Mouse (Mus musculus) kidney, embryonic 16.5 days (tissue): ENCODE data around the gene Mroh8. TPM values are rescaled to one million over a fixed set of nuclear protein-coding genes. Genes with fewer than 3 reads are reported as not detected.

Experiments
- ATAC-seq: fragments of 200-750 bp; cut with Nextera tagmentation; 2 replicates; pipeline ENCODE4 v1.8.0; 2017; ENCODE audit warnings: moderate TSS enrichment; ENCODE audit not compliant: low FRiP score, low TSS enrichment
- H3K27ac ChIP-seq: fragments of 300-500 bp; sonication (generic); 2 replicates; pipeline ENCODE4 v1.5.1; 2014; ENCODE audit warnings: low read length
- H3K27me3 ChIP-seq: fragments of 300-500 bp; sonication (generic); 2 replicates; pipeline ENCODE4 v1.6.1; 2014; ENCODE audit warnings: low read length, control low read depth, mixed read lengths; ENCODE audit not compliant: insufficient read depth
- H3K36me3 ChIP-seq: fragments of 300-500 bp; sonication (generic); 2 replicates; pipeline ENCODE4 v1.6.1; 2014; ENCODE audit warnings: low read length, control low read depth, mixed read lengths; ENCODE audit not compliant: insufficient read depth
- H3K4me1 ChIP-seq: fragments of 300-500 bp; sonication (generic); 2 replicates; pipeline ENCODE4 v1.6.1; 2014; ENCODE audit warnings: low read length, control low read depth, mixed read lengths; ENCODE audit not compliant: insufficient read depth
- H3K4me2 ChIP-seq: fragments of 300-500 bp; sonication (generic); replicated peaks from 2 replicates; pipeline ENCODE4 v1.6.1; 2014; ENCODE audit warnings: low read depth, low read length
- H3K4me3 ChIP-seq: fragments of 300-500 bp; sonication (generic); 2 replicates; pipeline ENCODE4 v1.5.1; 2014; ENCODE audit warnings: mild to moderate bottlenecking, low read length
- H3K9ac ChIP-seq: fragments of 300-500 bp; sonication (generic); replicated peaks from 2 replicates; pipeline ENCODE4 v1.6.1; 2014; ENCODE audit warnings: low read length
- H3K9me3 ChIP-seq: fragments of 300-500 bp; sonication (generic); 2 replicates; pipeline ENCODE4 v1.6.1; 2016; ENCODE audit warnings: low read length, control low read depth
- WGBS: fragments of 180-500 bp; shearing (Covaris S2); extraction: QIAGEN DNeasy Blood & Tissue Kit; methylation state at CpG from one replicate; pipeline ENCODE4 v1.1.7; 2014; 5-methylcytosine and 5-hydroxymethylcytosine counted together
- polyA plus RNA-seq: library from polyadenylated mRNA; unstranded; fragments of >200 nt; fragmentation: Nextera tagmentation; extraction: Ambion mirVana; gene quantifications from 2 replicates; pipeline ENCODE4 v1.2.1, GENCODE M21; 2015

Gene Mroh8
- 0.36 and 0.58 TPM in 2 replicates for polyA plus RNA-seq

DNA sequence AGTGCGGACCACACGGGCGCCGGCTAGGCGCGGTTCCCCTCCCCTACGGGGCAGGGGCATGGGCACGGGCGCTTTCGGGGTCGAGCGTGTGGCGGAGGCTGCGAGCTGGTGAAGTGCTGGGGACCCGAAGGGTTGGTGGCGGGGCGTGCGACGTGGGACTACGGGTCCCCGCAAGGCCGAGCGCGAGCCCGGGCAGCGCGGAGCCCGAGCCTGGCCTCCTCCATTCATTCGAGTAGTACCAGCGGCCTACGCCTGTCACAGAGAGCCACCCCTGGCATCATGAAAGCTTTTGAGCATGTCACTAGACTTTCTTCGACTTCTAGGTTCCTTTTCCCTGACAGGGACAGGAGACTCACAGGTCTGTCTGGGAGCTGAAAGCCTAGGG is at the start of gene Mroh8:
Gene Mroh8, minus strand, starts transcription at position 134 of the 385 bp plus-strand sequence.
- H3K36me3 ChIP-seq: peaks cover 17% of the 10 kb centered on the region; the same call in 1 of the 2 replicates
- H3K4me3 ChIP-seq: peak within 1 kb of the TSS; percentile 87
- WGBS: under 1% methylated on average over 25 of the region's 32 CpGs
- peak within 1 kb of the TSS; percentile 96 for H3K9ac ChIP-seq
- H3K9me3 ChIP-seq: no peaks in the 10 kb centered on the region
- ATAC-seq: peak; percentile 69
- no peaks in the 10 kb centered on the region for H3K27me3 ChIP-seq
- H3K4me2 ChIP-seq: peak within 1 kb of the TSS; percentile 76
- H3K4me1 ChIP-seq: peaks cover 22% of the 10 kb centered on the region
- peak within 1 kb of the TSS; percentile 94 for H3K27ac ChIP-seq

DNA sequence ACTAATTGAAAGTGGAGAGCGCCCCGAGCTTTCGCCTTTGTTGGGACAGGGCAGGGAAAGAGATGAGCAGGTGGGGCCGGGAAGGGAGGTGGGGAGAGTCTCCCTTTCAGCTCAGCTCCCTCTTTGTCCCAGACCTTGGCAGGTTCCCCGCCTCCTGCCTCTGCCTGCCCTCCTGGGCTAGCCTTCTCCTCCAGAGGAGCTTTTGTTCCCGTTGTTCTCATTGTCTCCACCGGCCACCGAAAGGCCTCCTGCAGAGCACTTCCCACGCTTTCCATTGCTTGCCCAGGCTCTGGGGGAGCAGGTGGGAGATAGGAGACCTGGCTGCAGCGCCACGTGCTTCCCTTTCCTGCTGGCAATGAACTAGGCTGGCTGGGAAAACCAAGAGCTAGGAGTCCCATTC is 49.2 kb upstream of the Mroh8 start:
- Histone ChIP-seq H3K27ac (no peak overlapping the region), H3K36me3 (peaks cover 30% of the 10 kb centered on the region)
- WGBS: 42% methylated on average over 11 of the region's 11 CpGs

DNA sequence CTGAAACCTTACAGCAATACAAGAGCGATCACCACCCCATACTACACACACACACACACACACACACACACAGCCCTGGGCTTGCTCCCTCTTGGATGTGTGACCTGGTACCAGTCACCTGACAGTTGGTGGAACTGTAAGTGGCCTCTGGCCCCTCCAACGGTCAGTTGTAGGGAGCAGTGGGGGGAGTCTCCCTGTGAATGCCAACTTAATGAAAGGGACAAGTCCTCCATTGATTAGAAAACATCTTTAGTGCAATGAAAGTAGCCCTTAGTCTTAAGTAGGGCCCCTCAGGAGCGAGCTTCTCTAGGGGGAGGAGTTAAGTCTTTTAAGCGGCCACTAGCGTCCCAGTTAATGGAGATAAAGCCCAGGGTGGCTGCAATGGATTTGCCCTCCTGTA is 48.8 kb upstream of the Mroh8 start:
- H3K27me3 ChIP-seq: no peaks in the 10 kb centered on the region
- 41% methylated on average over 5 of the region's 5 CpGs for WGBS
- H3K27ac ChIP-seq: no peak overlapping the region
- 0 out of 2 replicates have a peak, but pooled peaks have one; percentile 54 for ATAC-seq
- no peak overlapping the region for H3K4me2 ChIP-seq
- no peaks in the 10 kb centered on the region for H3K4me1 ChIP-seq
- no peak overlapping the region for H3K9ac ChIP-seq
- no peak overlapping the region for H3K4me3 ChIP-seq
- no peaks in the 10 kb centered on the region for H3K9me3 ChIP-seq
- peaks cover 35% of the 10 kb centered on the region for H3K36me3 ChIP-seq

More for the DNA sequence above, 49.2 kb upstream of the Mroh8 start:
- Histone ChIP-seq H3K4me1 (no peaks in the 10 kb centered on the region), H3K9ac (no peak overlapping the region), H3K27me3 (no peaks in the 10 kb centered on the region), H3K4me2 (no peak overlapping the region), H3K4me3 (no peak overlapping the region), H3K9me3 (no peaks in the 10 kb centered on the region)
- no peak for ATAC-seq

DNA sequence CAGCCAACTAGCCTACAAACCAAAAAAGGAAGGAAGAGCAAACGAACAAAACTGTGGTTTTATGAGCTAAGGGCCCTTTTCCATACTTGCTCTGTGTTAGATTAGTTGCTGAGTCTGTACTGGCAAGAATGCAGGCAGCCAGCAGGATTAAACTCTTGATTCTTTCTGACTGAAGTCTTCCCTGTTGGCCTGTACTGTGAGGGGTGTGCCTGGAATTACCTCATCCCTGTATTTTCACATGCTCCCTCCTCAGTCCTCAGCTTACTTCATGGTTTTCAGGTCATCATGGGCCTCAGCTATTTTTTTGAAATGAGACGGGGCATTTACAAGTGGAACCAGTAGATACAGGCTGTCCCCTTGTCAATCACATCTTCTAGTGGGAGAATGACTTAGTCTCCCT is 45.9 kb upstream of the Mroh8 start:
- peaks cover 57% of the 10 kb centered on the region for H3K36me3 ChIP-seq
- no peaks in the 10 kb centered on the region for H3K9me3 ChIP-seq

DNA sequence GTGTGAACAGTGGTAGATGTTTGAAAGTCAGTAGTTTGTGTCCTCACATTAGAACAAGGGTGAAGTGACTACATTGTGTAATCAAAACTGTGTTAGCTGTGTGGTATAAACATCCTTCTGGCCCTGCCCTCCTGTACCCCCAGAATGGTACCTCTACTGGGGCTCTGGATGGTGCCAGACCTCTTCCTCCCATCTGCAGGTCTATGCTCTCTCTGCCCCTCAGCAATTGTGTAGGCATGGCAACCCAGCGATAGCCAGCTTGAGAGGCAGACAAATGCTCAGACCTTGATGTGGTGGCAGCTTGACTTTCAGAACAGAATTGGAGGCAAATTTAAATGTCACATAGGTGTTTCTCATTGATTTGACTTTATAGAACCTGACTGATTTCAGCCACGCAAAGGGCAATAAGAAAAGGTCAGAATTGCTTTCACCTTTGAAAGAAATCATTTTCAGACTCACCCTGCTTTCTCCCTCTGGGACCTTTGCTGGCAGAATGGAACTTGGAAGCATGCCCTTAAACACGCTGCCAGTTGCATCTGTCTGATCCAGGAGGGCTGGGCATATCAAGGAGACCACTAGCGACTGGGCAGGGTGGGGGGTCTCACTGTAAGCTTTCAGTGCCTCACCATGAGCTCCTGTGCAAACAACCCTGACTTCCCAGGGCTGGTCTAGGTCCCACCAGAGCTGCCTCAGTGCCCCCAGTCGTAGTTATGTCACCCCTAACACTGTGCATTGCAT is 42.8 kb upstream of the Mroh8 start:
- Histone ChIP-seq H3K4me2 (no peak overlapping the region), H3K9ac (no peak overlapping the region), H3K27me3 (no peaks in the 10 kb centered on the region), H3K9me3 (no peaks in the 10 kb centered on the region), H3K27ac (no peak overlapping the region), H3K4me3 (no peak overlapping the region), H3K36me3 (peaks cover 77% of the 10 kb centered on the region), H3K4me1 (no peaks in the 10 kb centered on the region)
- 90% methylated on average over 5 of the region's 5 CpGs for WGBS
- no peak for ATAC-seq

More for the DNA sequence above, 45.9 kb upstream of the Mroh8 start:
- no peak overlapping the region for H3K27ac ChIP-seq
- H3K4me1 ChIP-seq: no peaks in the 10 kb centered on the region
- ATAC-seq: no peak
- WGBS: 89% methylated on average over 2 of the region's 2 CpGs
- no peak overlapping the region for H3K4me2 ChIP-seq
- H3K27me3 ChIP-seq: no peaks in the 10 kb centered on the region
- no peak overlapping the region for H3K9ac ChIP-seq
- H3K4me3 ChIP-seq: no peak overlapping the region

DNA sequence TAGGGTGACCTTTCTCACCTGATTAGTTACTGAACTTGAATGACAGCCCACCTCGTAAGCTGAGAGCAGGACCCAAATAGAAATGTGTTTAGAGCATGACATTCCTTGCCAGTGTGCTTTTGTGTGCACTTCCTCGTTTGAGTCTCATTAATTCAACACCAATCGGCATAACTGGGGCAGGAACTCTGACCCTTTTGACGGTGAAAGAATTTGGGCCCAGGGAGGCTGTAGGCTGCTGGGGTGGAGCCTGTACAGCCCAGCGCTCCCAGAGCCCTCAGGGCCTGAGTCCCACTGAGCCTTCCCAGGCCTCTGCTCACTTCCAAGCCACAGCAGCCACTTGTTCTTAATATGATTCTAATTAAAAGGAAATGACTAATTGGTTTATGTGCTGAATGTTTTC is 41.5 kb upstream of the Mroh8 start:
- ATAC-seq: 0 out of 2 replicates have a peak, but pooled peaks have one; percentile 61
- peaks cover 78% of the 10 kb centered on the region for H3K36me3 ChIP-seq
- H3K9ac ChIP-seq: no peak overlapping the region
- 47% methylated on average over 5 of the region's 5 CpGs for WGBS
- no peak overlapping the region for H3K4me2 ChIP-seq
- no peaks in the 10 kb centered on the region for H3K9me3 ChIP-seq
- H3K27ac ChIP-seq: peak overlapping the region; percentile 59; the same call in 1 of the 2 replicates
- H3K4me3 ChIP-seq: no peak overlapping the region
- H3K4me1 ChIP-seq: no peaks in the 10 kb centered on the region
- no peaks in the 10 kb centered on the region for H3K27me3 ChIP-seq

DNA sequence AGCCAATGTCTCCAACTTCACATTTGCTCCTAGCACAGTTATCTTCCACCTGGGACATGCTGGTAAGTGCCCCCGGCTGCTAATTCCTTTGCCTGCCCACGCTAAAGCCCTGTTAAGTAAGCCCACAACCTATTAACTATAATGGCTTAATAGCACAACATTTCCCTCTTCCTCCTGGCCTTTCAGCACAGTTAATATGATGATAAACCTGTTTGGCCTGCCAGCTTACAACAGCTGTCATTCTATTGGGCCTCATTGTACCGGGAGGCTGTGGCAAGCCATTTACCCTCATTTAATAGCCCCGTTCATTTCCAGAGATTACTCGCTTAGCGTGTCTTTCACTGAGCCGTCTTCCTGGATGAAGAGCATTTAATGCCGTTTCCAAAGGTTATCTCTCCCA is 40.8 kb upstream of the Mroh8 start:
- WGBS: 65% methylated on average over 8 of the region's 8 CpGs
- Histone ChIP-seq H3K4me3 (no peak overlapping the region), H3K27ac (peak overlapping the region; percentile 59; the same call in 1 of the 2 replicates), H3K9ac (no peak overlapping the region), H3K36me3 (peaks cover 81% of the 10 kb centered on the region), H3K27me3 (no peaks in the 10 kb centered on the region), H3K9me3 (no peaks in the 10 kb centered on the region), H3K4me2 (no peak overlapping the region), H3K4me1 (no peaks in the 10 kb centered on the region)
- ATAC-seq: no peak

DNA sequence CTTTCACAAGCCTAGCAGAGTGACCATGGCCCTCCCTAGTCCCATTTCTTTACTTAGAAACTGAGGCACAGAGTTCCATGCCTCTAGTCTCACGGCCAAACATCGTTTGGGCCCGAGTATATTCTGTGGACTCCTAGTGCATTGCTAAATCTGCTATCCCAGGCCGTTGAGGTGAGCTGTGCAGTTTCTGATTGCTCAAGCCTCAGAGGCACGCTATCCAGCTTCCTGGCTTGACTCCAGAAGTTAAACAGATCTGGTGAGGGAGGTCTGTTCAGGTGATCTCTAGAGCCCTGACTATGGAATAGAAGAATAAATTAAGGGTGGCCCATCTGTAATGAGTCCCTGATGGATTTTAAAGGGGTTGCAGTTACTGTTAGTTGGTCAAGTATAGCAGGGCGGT is 37.9 kb upstream of the Mroh8 start:
- Histone ChIP-seq H3K9me3 (no peaks in the 10 kb centered on the region), H3K27ac (no peak overlapping the region), H3K4me3 (no peak overlapping the region), H3K4me1 (0 out of 2 replicates have a peak, but pooled peaks cover 6% of the 10 kb centered on the region), H3K27me3 (no peaks in the 10 kb centered on the region), H3K4me2 (no peak overlapping the region), H3K36me3 (peaks cover 88% of the 10 kb centered on the region), H3K9ac (no peak overlapping the region)
- ATAC-seq: no peak
- WGBS: 87% methylated on average over 6 of the region's 6 CpGs

DNA sequence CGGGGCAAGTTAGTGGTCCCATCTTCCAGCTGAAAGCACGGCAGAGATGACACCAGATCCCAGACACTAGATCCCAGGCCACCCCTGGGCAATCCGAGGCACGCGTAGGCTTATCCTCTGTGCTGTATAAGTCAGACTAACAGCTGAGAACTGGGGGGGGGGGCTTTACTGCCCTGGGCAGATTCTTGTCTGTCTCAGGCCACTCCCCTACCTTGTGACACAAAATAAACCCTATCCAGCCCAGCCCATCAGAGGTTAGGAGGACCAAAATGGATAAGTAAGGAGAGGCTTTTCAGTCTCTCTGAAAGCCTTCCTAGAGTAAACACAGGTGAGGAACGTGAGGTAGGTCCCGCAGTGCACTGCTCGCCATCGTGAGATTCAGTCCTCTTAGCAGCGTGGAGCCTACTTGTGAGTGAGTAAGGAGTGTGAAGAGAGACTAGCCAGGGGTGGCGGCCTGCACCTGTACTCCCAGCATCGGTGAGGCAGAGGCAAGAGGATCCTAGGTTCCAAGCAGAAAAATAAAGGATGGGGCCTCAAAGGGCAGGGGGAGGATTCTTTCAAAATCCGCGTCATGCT is 37.1 kb upstream of the Mroh8 start:
- Histone ChIP-seq H3K36me3 (peaks cover 87% of the 10 kb centered on the region), H3K27ac (no peak overlapping the region), H3K9me3 (no peaks in the 10 kb centered on the region), H3K27me3 (no peaks in the 10 kb centered on the region), H3K4me1 (0 out of 2 replicates have a peak, but pooled peaks cover 6% of the 10 kb centered on the region), H3K4me2 (no peak overlapping the region), H3K9ac (no peak overlapping the region), H3K4me3 (no peak overlapping the region)
- 84% methylated on average over 14 of the region's 14 CpGs for WGBS
- no peak for ATAC-seq

DNA sequence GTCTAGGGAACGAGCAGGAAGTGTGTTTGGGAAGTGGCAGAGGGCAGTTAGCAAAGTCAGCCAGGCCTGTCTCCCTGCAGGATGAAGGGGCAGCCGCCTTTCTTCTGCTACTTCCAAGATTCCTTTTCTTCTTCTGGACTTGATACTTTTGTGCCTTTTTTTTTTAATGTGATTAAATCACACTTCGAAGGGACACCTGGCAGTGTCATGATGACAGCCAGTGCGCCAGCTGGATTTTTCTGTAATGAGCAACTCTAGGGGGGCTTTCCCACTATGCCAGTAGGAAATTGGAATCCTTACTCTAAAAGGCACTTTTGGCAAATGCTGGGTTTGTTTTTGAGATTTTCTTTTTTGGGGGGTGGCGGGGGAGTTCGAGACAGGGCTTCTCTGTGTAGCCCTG is 36.1 kb upstream of the Mroh8 start:
- no peak overlapping the region for H3K27ac ChIP-seq
- 87% methylated on average over 6 of the region's 6 CpGs for WGBS
- ATAC-seq: no peak

More for the DNA sequence above, 36.1 kb upstream of the Mroh8 start:
- Histone ChIP-seq H3K4me1 (0 out of 2 replicates have a peak, but pooled peaks cover 6% of the 10 kb centered on the region), H3K4me3 (no peak overlapping the region), H3K9me3 (no peaks in the 10 kb centered on the region), H3K36me3 (peaks cover 87% of the 10 kb centered on the region), H3K9ac (no peak overlapping the region), H3K27me3 (no peaks in the 10 kb centered on the region), H3K4me2 (no peak overlapping the region)
